Mouse (Mus musculus) midbrain, embryonic 14.5 days (tissue): ENCODE results near the gene Stard10. TPM values are rescaled to one million over a fixed set of nuclear protein-coding genes. Genes with fewer than 3 reads are reported as not detected.

Source experiments
- polyA plus RNA-seq: library from polyadenylated mRNA; unstranded; fragments of >200 nt; fragmentation: Nextera tagmentation; extraction: Ambion mirVana; gene quantifications from 2 replicates; pipeline ENCODE4 v1.2.1, GENCODE M21; 2014

Stard10 gene
- polyA plus RNA-seq, 1 experiment from 2014 or later = 8.8 TPM

Other genes starting within 250 kb of the Stard10 start
- 38.6 and 50.5 TPM in 2 replicates for gene Fchsd2, start 224.2 kb upstream of the Stard10 start, polyA plus RNA-seq
- 17.6 and 20.6 TPM in 2 replicates for gene Atg16l2, start 14.8 kb upstream of the Stard10 start, polyA plus RNA-seq
- 2.0 and 8.7 TPM in 2 replicates for gene Arap1, start 31.0 kb downstream of the Stard10 start, polyA plus RNA-seq
- not detected in 2 replicates for gene Gm45837, start 93.8 kb downstream of the Stard10 start, polyA plus RNA-seq
- 23.0 and 25.7 TPM in 2 replicates for gene Pde2a, start 104.6 kb downstream of the Stard10 start, polyA plus RNA-seq